Mouse (Mus musculus): Measurements from ENCODE around the gene Pvalb.

- TF ChIP-seq POLR2A (IDR thresholded peaks at IDR 0.05; ENCODE audit: borderline replicate concordance, extremely low read depth, insufficient read depth, insufficient read length, poor library complexity, severe bottlenecking) (no peak), CTCF (IDR thresholded peaks at IDR 0.05; ENCODE audit: borderline replicate concordance, extremely low read depth, insufficient read depth, insufficient read length) (no peak)
Observed at GRCm38 (mm10) chr15:78194320-78194719, 11.9 kb downstream of the Pvalb start.
